Mouse (Mus musculus): ENCODE measurements at regions not wholly inside any gene's neighbourhood (a gene's known extent, or its start where the extent isn't known, plus 50 kb on each side); places are given as distances from the start of the nearest gene placed in this dataset.
A peak's percentile ranks its signal among the peaks of the same experiment; 100 is the strongest.

GRCm38 (mm10) chr7:51434865-51435264, 76.0 kb upstream of the Ano5 start:
- DNase-seq (ENCODE audit: low spot score in 2 of 2) = peak in 1 of 2 experiments; percentile 14

GRCm38 (mm10) chr7:51454989-51455692, 55.7 kb upstream of the Ano5 start:
- no peak for DNase-seq (ENCODE audit: low spot score in 2 of 2)

- DNase-seq (ENCODE audit: low spot score in 2 of 2) = peak in 1 of 2 experiments; percentile 5
Measured at GRCm38 (mm10) chr7:51458757-51459156, 52.1 kb upstream of the Ano5 start.

Data from frontal cortex, postnatal 14 days (tissue).